Mouse (Mus musculus) embryonic fibroblast, embryonic 13.5 days (primary cell): ENCODE results near the gene Fbxw13.

Experiments used
- CTCF ChIP-seq: IDR thresholded peaks from 2 replicates; pipeline ENCODE4 v1.5.1; 2011; ENCODE audit warnings: mild to moderate bottlenecking, control low read depth, low read length, moderate library complexity, borderline replicate concordance; ENCODE audit not compliant: insufficient read depth
- POLR2A ChIP-seq: IDR thresholded peaks from 2 replicates; pipeline ENCODE4 v1.6.1; 2011; ENCODE audit warnings: low read depth, mild to moderate bottlenecking, control low read depth, low read length, moderate library complexity

GRCm38 (mm10) chr9:109200349-109200748, 4.6 kb upstream of the Fbxw13 start:
- TF ChIP-seq CTCF (no peak), POLR2A (no peak)
